Mouse (Mus musculus) olfactory bulb, adult 2 months (tissue): ENCODE data around the gene Ncbp2. TPM values are rescaled to one million over a fixed set of nuclear protein-coding genes. Genes with fewer than 3 reads are reported as not detected.

Source experiments
- H3K27ac ChIP-seq: fragments of 200-500 bp; 2 replicates; pipeline ENCODE4 v1.5.1; 2012; ENCODE audit warnings: low read depth, low read length; ENCODE audit not compliant: insufficient read depth
- H3K4me1 ChIP-seq: fragments of 200-500 bp; 2 replicates; pipeline ENCODE4 v1.6.1; 2012; ENCODE audit warnings: low read length; ENCODE audit not compliant: control insufficient read depth, insufficient read depth
- H3K4me3 ChIP-seq: fragments of 200-500 bp; 2 replicates; pipeline ENCODE4 v1.5.1; 2012; ENCODE audit warnings: mild to moderate bottlenecking, low read depth, low read length, moderate library complexity; ENCODE audit not compliant: insufficient read depth
- CTCF ChIP-seq: fragments of 200-500 bp; IDR thresholded peaks from 2 replicates; pipeline ENCODE4 v1.5.1; 2012; ENCODE audit warnings: low read depth, mild to moderate bottlenecking, low read length, moderate library complexity; ENCODE audit not compliant: insufficient read depth
- POLR2A ChIP-seq: fragments of 200-500 bp; IDR thresholded peaks from 2 replicates; pipeline ENCODE4 v1.6.1; 2012; ENCODE audit warnings: mild to moderate bottlenecking, low read depth, low read length, moderate library complexity; ENCODE audit not compliant: insufficient read depth
- WGBS: fragments of 180-500 bp; shearing (Covaris S2); methylation state at CpG from one replicate; pipeline ENCODE4 v1.1.7; 2018; 5-methylcytosine and 5-hydroxymethylcytosine counted together
- polyA plus RNA-seq: library from polyadenylated mRNA; stranded (reverse); fragments of >200 nt; gene quantifications from 2 replicates; pipeline ENCODE4 v1.2.4, GENCODE M21; 2012; ENCODE audit warnings: low replicate concordance; ENCODE audit not compliant: missing spikeins, insufficient read depth, insufficient read length

Ncbp2 gene
- polyA plus RNA-seq, 1 experiment, result not detected

DNA sequence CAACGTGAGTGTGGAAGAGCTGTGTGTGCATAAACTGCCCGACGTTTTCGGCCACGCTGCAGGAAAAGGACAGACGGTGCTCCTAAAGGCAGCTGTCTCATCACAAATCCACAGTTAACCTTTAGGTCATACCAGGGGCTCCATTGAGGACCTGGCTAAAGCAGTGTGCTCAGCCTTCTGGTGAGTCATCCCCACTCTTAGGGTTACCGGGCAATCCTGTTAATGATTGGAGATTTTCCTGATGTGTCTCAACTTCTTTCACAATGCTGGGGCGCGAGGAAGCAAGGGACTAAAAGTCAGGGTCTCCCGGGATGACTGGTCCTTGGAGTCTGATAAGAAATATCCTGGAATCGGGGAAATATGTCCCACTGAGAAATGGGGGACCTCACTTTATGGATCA, 30.5 kb upstream of the Ncbp2 start:
- TF ChIP-seq POLR2A (no peak), CTCF (no peak)
- Histone ChIP-seq H3K4me3 (no peak overlapping the region), H3K4me1 (peaks cover 3% of the 10 kb centered on the region), H3K27ac (no peak overlapping the region)
- 91% methylated on average over 11 of the region's 11 CpGs for WGBS

DNA sequence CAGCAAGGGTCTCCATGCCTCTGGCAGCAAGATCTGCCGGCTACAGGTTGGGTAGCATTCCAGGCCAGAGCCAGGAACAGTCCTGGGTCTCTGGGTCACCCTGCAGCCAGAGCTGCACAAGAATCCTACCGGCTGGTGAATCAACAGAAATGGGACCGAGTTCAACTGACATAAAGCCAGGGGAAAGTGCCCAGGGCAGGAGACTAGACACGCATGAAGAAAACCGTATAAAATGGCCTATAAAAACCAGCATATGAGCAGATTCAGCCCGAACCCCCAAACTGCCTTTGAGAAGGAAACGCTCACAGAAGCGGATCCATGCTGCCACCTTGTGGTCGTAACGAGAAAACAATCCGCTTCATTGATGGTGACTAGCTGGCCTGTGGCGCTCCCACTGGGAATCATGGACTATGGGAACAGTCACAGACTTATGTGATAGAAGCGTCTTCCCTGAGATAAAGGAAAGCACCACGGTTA, 30.0 kb upstream of the Ncbp2 start:
- H3K4me3 ChIP-seq, result no peak overlapping the region
- WGBS, result 4% methylated on average over 14 of the region's 14 CpGs
- peaks cover 3% of the 10 kb centered on the region for H3K4me1 ChIP-seq
- TF ChIP-seq POLR2A (no peak), CTCF (peak; percentile 73)
- H3K27ac ChIP-seq, result no peak overlapping the region

- Histone ChIP-seq H3K4me1 (no peaks in the 10 kb centered on the region), H3K4me3 (no peak overlapping the region), H3K27ac (no peak overlapping the region)
- TF ChIP-seq CTCF (no peak), POLR2A (no peak)
- WGBS, result 87% methylated on average over 6 of the region's 6 CpGs
Observed at GRCm38 (mm10) chr16:31924368-31924767, 23.9 kb upstream of the Ncbp2 start.

DNA sequence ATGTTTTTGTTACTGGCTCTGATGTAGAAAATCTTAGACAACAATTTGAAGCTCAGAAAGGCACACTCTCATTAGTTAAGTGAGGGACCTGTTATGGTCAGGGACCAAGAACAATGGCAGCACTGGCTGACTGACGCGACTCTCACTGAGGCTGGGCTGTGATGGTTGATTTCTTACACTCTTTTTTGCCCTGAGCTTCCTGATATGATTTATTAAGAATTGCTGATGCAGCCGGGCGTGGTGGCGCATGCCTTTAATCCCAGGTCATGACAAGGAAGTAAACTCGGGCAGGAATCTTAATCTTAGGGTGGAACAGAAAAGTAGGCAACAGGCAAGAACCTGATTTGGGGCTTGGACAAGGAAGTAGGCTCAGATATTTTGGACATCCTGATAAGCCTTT, 22.2 kb upstream of the Ncbp2 start:
- Histone ChIP-seq H3K4me1 (no peaks in the 10 kb centered on the region), H3K4me3 (no peak overlapping the region), H3K27ac (no peak overlapping the region)
- whole genome bisulfite sequencing, result 90% methylated on average over 6 of the region's 6 CpGs
- no peak for TF ChIP-seq CTCF
- TF ChIP-seq POLR2A, result no peak

GRCm38 (mm10) chr16:31926547-31927182, 21.6 kb upstream of the Ncbp2 start:
- WGBS, result 88% methylated on average over 13 of the region's 13 CpGs
- H3K4me1 ChIP-seq, result no peaks in the 10 kb centered on the region
- TF ChIP-seq CTCF (no peak), POLR2A (no peak)
- no peak overlapping the region for H3K27ac ChIP-seq
- no peak overlapping the region for H3K4me3 ChIP-seq

DNA sequence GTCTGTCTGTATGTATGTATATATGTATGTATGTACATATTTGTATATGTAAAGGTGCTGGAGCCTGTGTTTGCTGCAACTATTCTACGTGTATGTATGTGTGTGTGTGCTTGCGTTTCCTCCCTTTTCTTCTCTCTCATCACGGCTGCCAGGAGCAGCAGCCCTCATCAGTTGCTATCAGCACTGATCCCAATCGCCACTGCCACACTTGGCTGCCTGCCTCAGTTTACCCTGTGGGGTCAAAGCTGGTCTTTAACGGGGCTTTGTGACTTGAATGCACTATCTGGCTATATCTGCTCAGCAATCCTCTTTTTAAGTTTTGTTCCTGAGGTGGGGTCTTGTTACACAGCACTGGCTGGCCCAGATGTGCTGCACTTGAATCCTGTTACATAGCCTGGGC, 20.9 kb upstream of the Ncbp2 start:
- WGBS, result 86% methylated on average over 5 of the region's 5 CpGs
- TF ChIP-seq POLR2A (no peak), CTCF (no peak)
- H3K4me1 ChIP-seq, result no peaks in the 10 kb centered on the region
- no peak overlapping the region for H3K4me3 ChIP-seq
- H3K27ac ChIP-seq, result no peak overlapping the region

GRCm38 (mm10) chr16:31931330-31931729, 17.0 kb upstream of the Ncbp2 start:
- no peak overlapping the region for H3K4me3 ChIP-seq
- 63% methylated on average over 17 of the region's 17 CpGs for WGBS
- TF ChIP-seq POLR2A (no peak), CTCF (no peak)
- H3K4me1 ChIP-seq, result peaks cover 26% of the 10 kb centered on the region
- no peak overlapping the region for H3K27ac ChIP-seq

GRCm38 (mm10) chr16:31932255-31932654, 16.1 kb upstream of the Ncbp2 start:
- no peak for TF ChIP-seq CTCF
- no peak for TF ChIP-seq POLR2A
- no peak overlapping the region for H3K4me3 ChIP-seq
- H3K4me1 ChIP-seq, result peaks cover 26% of the 10 kb centered on the region
- H3K27ac ChIP-seq, result 0 out of 2 replicates have a peak overlapping the region, but pooled peaks have one; percentile 5
- whole genome bisulfite sequencing, result 44% methylated on average over 5 of the region's 5 CpGs

DNA sequence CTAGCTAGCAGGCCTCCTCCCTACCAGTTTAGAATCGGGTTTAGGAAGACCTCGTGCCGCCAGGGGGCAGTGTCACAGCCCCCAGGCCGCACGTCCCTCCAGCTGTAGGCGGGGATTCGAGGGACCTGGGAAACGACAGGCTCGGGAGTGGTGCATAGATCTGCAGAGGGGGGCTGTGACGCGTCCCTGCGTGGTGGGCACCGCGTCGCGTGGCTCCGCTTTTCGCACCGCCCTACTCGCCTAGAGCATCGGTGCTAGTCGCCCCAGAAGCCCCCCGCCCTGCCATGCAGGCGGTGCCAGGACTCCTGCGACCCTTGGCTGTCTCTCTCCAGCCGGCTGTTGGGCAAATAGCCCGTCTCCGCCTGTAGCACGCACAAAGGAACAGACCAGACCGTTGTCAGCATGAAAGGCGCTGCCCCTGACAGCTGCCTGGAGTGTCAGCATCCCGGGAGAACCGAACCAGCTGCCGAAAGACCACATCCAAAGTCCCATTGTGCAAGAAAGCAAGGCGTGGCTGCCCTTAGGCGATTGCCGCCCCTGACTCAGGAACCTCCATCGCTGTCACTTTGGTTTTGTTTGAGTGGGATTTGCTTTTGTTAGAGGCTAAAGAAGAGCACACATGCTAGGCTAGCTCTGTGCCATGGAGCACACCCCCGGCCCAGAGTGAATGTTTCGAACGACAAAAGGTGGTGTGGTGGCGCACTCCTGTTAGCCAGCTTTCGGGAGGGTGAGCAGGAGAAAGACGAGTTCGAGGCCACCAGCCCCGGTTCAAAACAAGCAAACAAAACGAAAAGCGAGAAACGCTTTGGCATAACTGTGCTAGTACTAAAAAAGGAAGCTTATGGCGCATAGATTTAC, 15.2 kb upstream of the Ncbp2 start:
- H3K27ac ChIP-seq, result peak overlapping the region; percentile 86
- peak; percentile 89 for TF ChIP-seq POLR2A
- peak; percentile 84 for TF ChIP-seq CTCF
- under 1% methylated on average over 50 of the region's 50 CpGs for WGBS

More for the DNA sequence above, 15.2 kb upstream of the Ncbp2 start:
- peak overlapping the region; percentile 52 for H3K4me3 ChIP-seq
- H3K4me1 ChIP-seq, result peaks cover 26% of the 10 kb centered on the region
